Mouse (Mus musculus) splenic B cell, adult 2 months (primary cell): ENCODE results near the gene Gfpt2.
"Not testable (repeated sequence)": the region's sequence is repeated elsewhere in the genome, so short reads cannot be mapped to it uniquely, and the experiment has no call there.

Experiments used
- DNase-seq: peaks from one replicate; pipeline ENCODE4 v3.0.0-alpha.2; 2011; ENCODE audit warnings: low read depth, low spot score
- H3K27me3 ChIP-seq: 2 replicates; pipeline ENCODE4 v1.6.1; 2012; ENCODE audit warnings: mild to moderate bottlenecking, low read length, moderate library complexity, mixed read lengths; ENCODE audit not compliant: control insufficient read depth, poor library complexity, insufficient read depth, severe bottlenecking
- H3K36me3 ChIP-seq: 2 replicates; pipeline ENCODE4 v1.6.1; 2012; ENCODE audit warnings: mild to moderate bottlenecking, low read length, moderate library complexity, mixed read lengths; ENCODE audit not compliant: control insufficient read depth, poor library complexity, insufficient read depth, severe bottlenecking

Gene Gfpt2

GRCm38 (mm10) chr11:49770676-49771550 lies 23.1 kb upstream of the Gfpt2 start:
- H3K36me3 ChIP-seq = no peaks in the 10 kb centered on the region
- DNase-seq = peak; percentile 22
- H3K27me3 ChIP-seq = no peaks in the 10 kb centered on the region

DNA sequence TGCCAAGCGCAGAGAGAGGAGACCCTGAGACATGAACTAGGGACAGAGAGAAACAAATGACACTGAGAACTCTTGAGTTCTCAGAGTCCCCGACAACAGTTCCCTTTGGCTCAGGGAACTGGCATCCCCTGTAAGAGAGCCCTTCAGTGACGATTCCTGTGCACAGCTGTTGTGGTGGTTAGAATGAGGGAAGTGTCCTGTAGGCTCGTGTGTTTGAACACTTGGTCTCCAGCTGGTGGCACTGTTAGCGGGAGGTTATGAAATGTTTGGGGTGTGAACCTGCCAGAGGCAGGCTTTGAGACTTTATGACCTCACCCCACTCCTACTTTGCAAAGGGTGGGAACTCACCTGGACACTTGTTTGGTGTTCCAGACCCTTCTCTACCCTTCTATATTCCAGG lies 21.7 kb upstream of the Gfpt2 start:
- Histone ChIP-seq H3K36me3 (no peaks in the 10 kb centered on the region), H3K27me3 (no peaks in the 10 kb centered on the region)
- peak; percentile 30 for DNase-seq

GRCm38 (mm10) chr11:49774894-49775293 lies 19.1 kb upstream of the Gfpt2 start:
- DNase-seq = no peak
- Histone ChIP-seq H3K36me3 (no peaks in the 10 kb centered on the region), H3K27me3 (no peaks in the 10 kb centered on the region)

GRCm38 (mm10) chr11:49778844-49779243 lies 15.1 kb upstream of the Gfpt2 start:
- DNase-seq = no peak

DNA sequence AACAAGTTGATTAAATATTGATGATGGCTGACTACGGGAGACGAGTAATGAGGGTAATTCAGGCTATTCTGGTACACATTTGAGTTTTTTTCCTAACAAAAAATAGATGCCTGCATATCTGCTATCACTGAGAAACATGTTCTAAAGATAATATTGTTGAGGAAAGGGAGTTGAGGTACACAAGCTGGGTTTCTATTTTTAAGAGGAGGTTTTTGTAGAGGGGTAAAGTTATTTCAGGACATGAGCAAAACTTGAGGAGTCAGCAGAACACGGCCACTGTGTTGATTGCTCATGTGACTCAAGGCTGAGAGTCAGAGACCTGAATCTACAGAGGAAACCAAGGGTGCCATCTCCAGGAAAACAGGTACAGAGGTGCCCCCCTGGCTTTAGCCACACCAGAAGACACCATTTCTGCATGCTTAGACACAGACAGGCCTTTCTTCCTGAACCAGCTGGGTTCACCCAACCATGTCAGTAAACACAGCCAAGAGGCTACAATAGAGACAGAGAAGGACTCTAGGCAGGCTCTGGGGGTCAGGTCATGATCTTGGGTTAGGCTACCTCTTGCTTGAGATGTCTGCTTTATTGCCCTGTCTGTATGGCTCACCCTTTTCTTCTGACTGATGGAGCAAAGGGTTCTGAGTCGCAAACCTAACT lies 13.7 kb upstream of the Gfpt2 start:
- peak; percentile 18 for DNase-seq
- no peaks in the 10 kb centered on the region for H3K36me3 ChIP-seq
- H3K27me3 ChIP-seq = no peaks in the 10 kb centered on the region

More at GRCm38 (mm10) chr11:49778844-49779243, 15.1 kb upstream of the Gfpt2 start:
- H3K27me3 ChIP-seq = no peaks in the 10 kb centered on the region
- H3K36me3 ChIP-seq = no peaks in the 10 kb centered on the region

GRCm38 (mm10) chr11:49781833-49782399 lies 12.1 kb upstream of the Gfpt2 start:
- Histone ChIP-seq H3K36me3 (no peaks in the 10 kb centered on the region), H3K27me3 (no peaks in the 10 kb centered on the region)
- DNase-seq = no peak

DNA sequence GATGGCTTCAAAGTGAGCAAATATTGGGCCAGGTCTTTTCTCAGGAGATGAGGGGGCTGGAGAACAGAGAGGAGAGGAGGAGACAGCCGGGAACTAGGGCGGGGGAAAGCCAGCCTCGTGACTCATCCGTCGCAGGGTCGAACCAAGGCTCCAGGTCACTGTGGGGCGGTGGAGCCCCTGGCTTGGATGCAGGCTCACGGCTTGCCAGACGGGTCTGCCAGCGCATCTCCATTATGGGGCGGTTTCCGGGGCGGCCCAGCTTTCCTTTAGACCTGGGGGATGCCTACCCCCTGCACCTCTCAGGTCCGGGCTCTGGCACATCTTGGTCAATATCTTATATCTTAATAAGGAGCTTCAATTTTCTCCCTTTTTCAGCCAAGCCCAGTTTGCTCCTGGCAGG lies 847 bp upstream of the Gfpt2 start:
- Histone ChIP-seq H3K27me3 (no peaks in the 10 kb centered on the region; the same call in 1 of the 2 replicates), H3K36me3 (no peaks in the 10 kb centered on the region)
- DNase-seq = no peak

DNA sequence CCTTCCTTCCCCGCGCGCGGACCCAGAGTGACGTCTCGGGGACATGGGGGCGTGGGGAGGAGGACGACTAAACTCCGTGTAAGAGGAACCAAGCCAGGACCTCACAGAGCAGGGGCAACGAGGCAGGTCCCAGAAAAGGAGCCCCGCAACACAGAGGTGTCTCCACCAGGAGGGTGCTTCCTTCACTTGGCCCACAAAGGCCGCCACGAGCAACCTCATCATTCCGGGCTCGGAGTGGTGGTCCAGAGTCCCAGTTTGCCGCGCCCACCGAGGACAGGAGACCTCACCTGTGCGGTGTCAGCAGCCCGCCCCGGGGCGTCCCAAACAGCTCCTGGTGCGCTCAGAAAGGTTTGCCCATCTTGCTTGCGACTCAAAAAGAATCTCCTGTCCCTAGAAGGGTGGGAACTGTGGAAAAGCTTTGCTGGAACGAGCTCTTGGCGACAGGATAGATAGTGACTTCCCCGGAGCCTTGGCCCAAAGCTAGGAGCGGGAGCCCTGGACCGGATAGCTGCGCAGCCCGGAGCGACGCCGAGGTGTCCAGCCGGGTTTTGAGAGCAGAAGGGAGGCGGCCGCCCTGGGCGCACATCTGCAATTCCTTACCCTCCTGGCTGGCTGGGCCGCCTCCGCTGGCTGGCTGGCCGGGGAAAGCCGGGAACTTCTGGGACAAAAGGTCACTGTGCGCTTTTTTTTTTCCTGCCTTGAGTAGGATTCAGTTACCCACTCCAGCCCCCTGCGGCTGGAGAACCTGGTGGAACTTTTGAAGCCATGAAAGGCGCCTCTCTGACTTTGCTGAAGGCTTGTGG lies 565 bp downstream of the Gfpt2 start:
- Histone ChIP-seq H3K27me3 (no peaks in the 10 kb centered on the region; the same call in 1 of the 2 replicates), H3K36me3 (no peaks in the 10 kb centered on the region)
- peak; percentile 6 for DNase-seq

DNA sequence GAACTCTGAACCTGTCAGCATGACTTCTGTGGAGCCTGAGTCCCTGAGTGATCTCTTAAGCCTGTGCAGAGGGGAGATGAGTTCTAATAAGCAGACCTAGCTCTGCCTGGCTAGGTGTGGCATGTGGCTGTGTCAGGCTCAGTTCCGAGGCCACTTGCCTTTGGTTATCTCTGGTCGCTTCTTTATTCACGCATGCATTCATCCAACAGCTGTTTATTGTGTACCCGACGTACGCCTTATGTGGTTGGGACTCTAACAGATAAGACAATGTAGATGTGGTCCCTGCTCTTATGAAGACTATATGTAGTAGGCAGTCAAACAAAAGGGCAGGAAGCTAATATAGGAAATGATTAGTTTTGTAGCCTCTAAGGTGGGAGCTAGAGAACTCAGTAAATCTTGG lies 5.0 kb downstream of the Gfpt2 start:
- Histone ChIP-seq H3K36me3 (no peaks in the 10 kb centered on the region), H3K27me3 (no peaks in the 10 kb centered on the region)
- DNase-seq = no peak

- DNase-seq = no peak
- Histone ChIP-seq H3K27me3 (no peaks in the 10 kb centered on the region), H3K36me3 (no peaks in the 10 kb centered on the region)
These were observed 7.5 kb downstream of the Gfpt2 start for GRCm38 (mm10) chr11:49801516-49801915.

DNA sequence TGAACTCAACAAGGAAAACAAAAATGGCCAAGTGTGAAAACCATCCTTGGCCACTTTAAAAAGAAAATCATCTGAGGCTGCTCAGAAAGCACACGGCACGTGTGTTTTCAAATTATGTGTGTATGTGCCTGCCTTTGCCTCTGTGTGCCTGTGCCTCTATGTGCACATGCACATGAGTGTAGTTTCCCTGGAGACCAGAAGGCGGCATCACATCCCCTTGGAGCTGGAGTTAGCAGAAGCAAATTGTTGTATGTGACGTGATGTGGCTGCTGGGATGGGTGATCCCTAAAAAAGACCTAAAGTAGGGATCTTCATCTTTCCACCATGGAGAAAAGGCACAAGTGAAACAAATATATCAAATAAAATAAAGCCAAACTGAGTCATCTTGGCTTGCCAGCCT lies 9.8 kb downstream of the Gfpt2 start:
- no peak for DNase-seq
- H3K36me3 ChIP-seq = no peaks in the 10 kb centered on the region
- H3K27me3 ChIP-seq = no peaks in the 10 kb centered on the region

- Histone ChIP-seq H3K36me3 (no peaks in the 10 kb centered on the region), H3K27me3 (no peaks in the 10 kb centered on the region)
- no peak for DNase-seq
These were observed 12.2 kb downstream of the Gfpt2 start for GRCm38 (mm10) chr11:49806218-49806617.

- no peaks in the 10 kb centered on the region for H3K36me3 ChIP-seq
- H3K27me3 ChIP-seq = no peaks in the 10 kb centered on the region
- DNase-seq = no peak
These were observed 15.0 kb downstream of the Gfpt2 start for GRCm38 (mm10) chr11:49808946-49809345.

GRCm38 (mm10) chr11:49810696-49811095 lies 16.7 kb downstream of the Gfpt2 start:
- H3K36me3 ChIP-seq, H3K27me3 ChIP-seq, DNase-seq: not testable (repeated sequence)
